Mouse (Mus musculus) cerebellum, adult 2 months (tissue): ENCODE measurements around the gene Etv3.

Source experiments
- CTCF ChIP-seq: fragments of 200-500 bp; IDR thresholded peaks from 2 replicates; pipeline ENCODE4 v1.5.1; 2011; ENCODE audit warnings: low read depth, mild to moderate bottlenecking, control low read depth, low read length, moderate library complexity, borderline replicate concordance; ENCODE audit not compliant: insufficient read depth
- POLR2A ChIP-seq: fragments of 200-500 bp; IDR thresholded peaks from 2 replicates; pipeline ENCODE4 v1.6.1; 2011; ENCODE audit warnings: low read length, control low read depth, borderline replicate concordance; ENCODE audit not compliant: insufficient read depth

GRCm38 (mm10) chr3:87533667-87534378 is 8.6 kb downstream of the Etv3 start:
- no peak for TF ChIP-seq CTCF
- TF ChIP-seq POLR2A: no peak
